Mouse (Mus musculus) spleen, embryonic (tissue): ENCODE results near the gene Slc4a3.

Experiments used
- CTCF ChIA-PET: fragments of 350-600 bp; sonication (Branson Sonifier 250); formaldehyde crosslinking; loops from one replicate; lab custom pipeline; 2022; lab: Charles Lee

The Slc4a3 gene

GRCm38 (mm10) chr1:75559212-75559925 is 13.3 kb downstream of the Slc4a3 start:
- CTCF ChIA-PET: interaction anchor here (0.6 to 1.4 kb wide), 2 partner anchors 34 to 49 kb away, joined by 6 to 9 read pairs; no protein-coding TSS in a partner anchor

GRCm38 (mm10) chr1:75560206-75560913 is 14.3 kb downstream of the Slc4a3 start:
- CTCF ChIA-PET: no interaction called here

- CTCF ChIA-PET: interaction anchor here (0.9 kb wide), 1 partner anchor 84 kb away, joined by 3 read pairs; no protein-coding TSS in a partner anchor
Observed at GRCm38 (mm10) chr1:75561221-75561897, 15.3 kb downstream of the Slc4a3 start.

- CTCF ChIA-PET: interaction anchor here (0.9 kb wide), 1 partner anchor 85 kb away, joined by 3 read pairs; no protein-coding TSS in a partner anchor
Observed at GRCm38 (mm10) chr1:75561898-75562238, 15.8 kb downstream of the Slc4a3 start.

- CTCF ChIA-PET: interaction anchor here (0.7 kb wide), 1 partner anchor 97 kb away, joined by 3 read pairs; no protein-coding TSS in a partner anchor
Observed at GRCm38 (mm10) chr1:75564102-75564501, 18.0 kb downstream of the Slc4a3 start.

- CTCF ChIA-PET: no interaction called here
Observed at GRCm38 (mm10) chr1:75564916-75565315, 18.9 kb downstream of the Slc4a3 start.

- CTCF ChIA-PET: no interaction called here
Observed at GRCm38 (mm10) chr1:75565616-75566015, 19.6 kb downstream of the Slc4a3 start.

- CTCF ChIA-PET: no interaction called here
Observed at GRCm38 (mm10) chr1:75570403-75570802, 24.3 kb downstream of the Slc4a3 start.

- CTCF ChIA-PET: interaction anchor here (0.6 kb wide), 1 partner anchor 27 kb away, joined by 4 read pairs; no protein-coding TSS in a partner anchor
Observed at GRCm38 (mm10) chr1:75572776-75573175, 26.7 kb downstream of the Slc4a3 start.

- CTCF ChIA-PET: no interaction called here
Observed at GRCm38 (mm10) chr1:75573715-75574114, 27.6 kb downstream of the Slc4a3 start.

- CTCF ChIA-PET: interaction anchor here (0.6 kb wide), 1 partner anchor 97 kb away, joined by 3 read pairs; no protein-coding TSS in a partner anchor
Observed at GRCm38 (mm10) chr1:75574476-75575310, 28.6 kb downstream of the Slc4a3 start.

- CTCF ChIA-PET: no interaction called here
Observed at GRCm38 (mm10) chr1:75581936-75582624, 36.0 kb downstream of the Slc4a3 start.

- CTCF ChIA-PET: no interaction called here
Observed at GRCm38 (mm10) chr1:75582625-75582956, 36.5 kb downstream of the Slc4a3 start.

- CTCF ChIA-PET: no interaction called here
Observed at GRCm38 (mm10) chr1:75583034-75583433, 37.0 kb downstream of the Slc4a3 start.

GRCm38 (mm10) chr1:75586791-75587190 is 40.7 kb downstream of the Slc4a3 start:
- CTCF ChIA-PET: no interaction called here

- CTCF ChIA-PET: no interaction called here
Observed at GRCm38 (mm10) chr1:75587738-75588719, 42.0 kb downstream of the Slc4a3 start.

- CTCF ChIA-PET: no interaction called here
Observed at GRCm38 (mm10) chr1:75588874-75589273, 42.8 kb downstream of the Slc4a3 start.

GRCm38 (mm10) chr1:75589983-75590382 is 43.9 kb downstream of the Slc4a3 start:
- CTCF ChIA-PET: no interaction called here

- CTCF ChIA-PET: interaction anchor here (0.7 kb wide), 1 partner anchor 184 kb away, joined by 4 read pairs; no protein-coding TSS in a partner anchor
Observed at GRCm38 (mm10) chr1:75593956-75594355, 47.9 kb downstream of the Slc4a3 start.
